16 mouse cellular contexts compared by ENCODE assay signal in genomic region chr17:71204809-71205091, GRCm38 (mm10). TPM values are rescaled to one million over a fixed set of nuclear protein-coding genes. Genes with fewer than 3 reads are reported as not detected.
DNase-seq lines count a peak whose midpoint lies in the region; ATAC-seq and TF ChIP-seq lines count a peak whose summit lies in the region.
"Had no signal": no experiment of that assay in that cellular context is flagged by ENCODE, and none has a peak within 500 bp of the region (broad histone marks: within the 10 kb centered on the region; RNA-seq: fewer than 3 reads in every experiment).

No protein-coding gene starts in this region.

- peaks cover 12% of the 10 kb centered on the region for H3K4me1 ChIP-seq in kidney, postnatal 0 days (replicated peaks; ENCODE audit: insufficient read depth, low read length)
- H3K4me1 ChIP-seq in G1E (ENCODE audit: insufficient read depth, low read depth, low read length), result peaks cover 70% of the 10 kb centered on the region
- H3K4me1 ChIP-seq in liver, embryonic 16.5 days (ENCODE audit: control insufficient read depth, low read depth, low read length), result peaks cover 48% of the 10 kb centered on the region
- H3K4me1 ChIP-seq: embryonic facial prominence, embryonic 15.5 days; forebrain, embryonic 15.5 days had no signal

- no peak overlapping the region for H3K4me2 ChIP-seq in kidney, postnatal 0 days (ENCODE audit: low read length)
- H3K4me2 ChIP-seq in liver, embryonic 16.5 days (ENCODE audit: low read depth, low read length), result peak overlapping the region; percentile 67
- H3K4me2 ChIP-seq: embryonic facial prominence, embryonic 15.5 days; forebrain, embryonic 15.5 days; heart, embryonic 15.5 days; hindbrain, embryonic 14.5 days; kidney, embryonic 15.5 days had no signal

- H3K27me3 ChIP-seq in kidney, postnatal 0 days (ENCODE audit: insufficient read depth, low read length), result no peaks in the 10 kb centered on the region
- H3K27me3 ChIP-seq in G1E (ENCODE audit: insufficient read depth, low read length), result no peaks in the 10 kb centered on the region
- no peaks in the 10 kb centered on the region for H3K27me3 ChIP-seq in liver, embryonic 16.5 days (ENCODE audit: control insufficient read depth, insufficient read depth, low read depth, low read length)
- H3K27me3 ChIP-seq: embryonic facial prominence, embryonic 15.5 days; forebrain, embryonic 15.5 days; heart, embryonic 15.5 days; kidney, embryonic 15.5 days; megakaryocyte, embryonic 14.5 days had no signal

- H3K9me3 ChIP-seq in kidney, postnatal 0 days (replicated peaks; ENCODE audit: low read length), result no peaks in the 10 kb centered on the region
- peaks cover 5% of the 10 kb centered on the region; the same call in 1 of the 2 replicates for H3K9me3 ChIP-seq in G1E (replicated peaks)
- no peaks in the 10 kb centered on the region for H3K9me3 ChIP-seq in liver, embryonic 16.5 days (replicated peaks; ENCODE audit: control insufficient read depth, low read length)
- H3K9me3 ChIP-seq: embryonic facial prominence, embryonic 15.5 days; forebrain, embryonic 15.5 days; kidney, embryonic 15.5 days; megakaryocyte, embryonic 14.5 days had no signal

- TF ChIP-seq CTCF in kidney, postnatal 0 days (IDR thresholded peaks at IDR 0.05; ENCODE audit: low read depth), result no peak
- TF ChIP-seq CTCF in G1E (IDR thresholded peaks at IDR 0.05; ENCODE audit: low read depth, low read length), result no peak

- H3K4me3 ChIP-seq in kidney, postnatal 0 days (replicated peaks; ENCODE audit: low read depth, low read length), result no peak overlapping the region
- H3K4me3 ChIP-seq in G1E (ENCODE audit: low read depth, low read length), result peak overlapping the region; percentile 69
- peak overlapping the region; percentile 58 for H3K4me3 ChIP-seq in liver, embryonic 16.5 days (ENCODE audit: low read depth, low read length)
- H3K4me3 ChIP-seq: embryonic facial prominence, embryonic 15.5 days; forebrain, embryonic 15.5 days; heart, embryonic 15.5 days; kidney, embryonic 15.5 days had no signal

- no peak overlapping the region for H3K9ac ChIP-seq in kidney, postnatal 0 days (ENCODE audit: low read depth, low read length)
- H3K9ac ChIP-seq in liver, embryonic 16.5 days (ENCODE audit: low read depth, low read length), result peak overlapping the region; percentile 53
- H3K9ac ChIP-seq: embryonic facial prominence, embryonic 15.5 days; forebrain, embryonic 15.5 days; heart, embryonic 15.5 days; hindbrain, embryonic 14.5 days; kidney, embryonic 15.5 days had no signal

- H3K27ac ChIP-seq in kidney, postnatal 0 days, result 0 out of 2 replicates have a peak overlapping the region, but pooled peaks have one; percentile 40
- peak overlapping the region; percentile 84 for H3K27ac ChIP-seq in liver, embryonic 16.5 days (ENCODE audit: low read length)
- H3K27ac ChIP-seq: embryonic facial prominence, embryonic 15.5 days; forebrain, embryonic 15.5 days; heart, embryonic 15.5 days; hindbrain, embryonic 14.5 days; kidney, embryonic 15.5 days had no signal

- no peak for DNase-seq in kidney, postnatal 0 days (ENCODE audit: low spot score)
- DNase-seq in kidney, postnatal 10 days, result no peak
- no peak for DNase-seq in G1E (ENCODE audit: low spot score)
- no peak for DNase-seq in layer of hippocampus, postnatal 14 days (ENCODE audit: low spot score in 2 of 2)
- DNase-seq in natural killer cell, adult 2 months (ENCODE audit: low spot score in 2 of 2), result no peak
- no peak for DNase-seq in lung, postnatal 14 days
- DNase-seq: cerebellum, adult 11-12 months; lung, adult 18-20 months had no signal

- WGBS in kidney, postnatal 0 days, result 74% methylated on average over 6 of the region's 6 CpGs
- WGBS in liver, embryonic 16.5 days (ENCODE audit: insufficient replicate concordance), result 47% methylated on average over 6 of the region's 6 CpGs

- no peaks in the 10 kb centered on the region for H3K36me3 ChIP-seq in kidney, postnatal 0 days (ENCODE audit: insufficient read depth, low read length)
- peaks cover 50% of the 10 kb centered on the region for H3K36me3 ChIP-seq in G1E (replicated peaks)
- no peaks in the 10 kb centered on the region; the same call in 1 of the 2 replicates for H3K36me3 ChIP-seq in liver, embryonic 16.5 days (ENCODE audit: control insufficient read depth, insufficient read depth)
- H3K36me3 ChIP-seq: embryonic facial prominence, embryonic 15.5 days; forebrain, embryonic 15.5 days; kidney, embryonic 15.5 days had no signal

- no peak for ATAC-seq in kidney, postnatal 0 days (replicated peaks; ENCODE audit: low FRiP score, low read depth)
- ATAC-seq in G1E (ENCODE audit: extremely low read depth, insufficient number of reproducible peaks, low FRiP score, poor library complexity, severe bottlenecking), result 0 out of 2 replicates have a peak, but pooled peaks have one; percentile 1
- peak; percentile 51 to 59; a peak in 3 of 4 replicates for ATAC-seq in hematopoietic stem cell, adult 5-6 weeks (replicated peaks in 1 of 2; ENCODE audit: insufficient read depth in 1 of 2, low FRiP score in 2 of 2, low TSS enrichment in 1 of 2, low read depth in 1 of 2, poor library complexity in 2 of 2, severe bottlenecking in 2 of 2)
- peak; percentile 7 for ATAC-seq in liver, embryonic 16.5 days (ENCODE audit: low read depth)
- ATAC-seq: forebrain, embryonic 15.5 days had no signal

RNA-seq across cellular contexts. Expression of gene Lpin2, which starts 22.4 kb away (rescaled TPM):
- 45.6 and 47.1 TPM in 2 replicates for polyA plus RNA-seq in kidney, postnatal 0 days (2015; fragmentation: Nextera tagmentation; extraction: Ambion mirVana)
- 112 and 169 TPM in 2 replicates for total RNA-seq in G1E (2014; fragmentation: Nextera tagmentation)
- 147 and 155 TPM in 2 replicates for total RNA-seq in G1E (2017)
- 37.3 and 44.3 TPM in 2 replicates for polyA plus RNA-seq in G1E (2012)
- total RNA-seq in hematopoietic stem cell, adult 5-6 weeks (2017), result 54.8 and 72.9 TPM in 2 replicates
- polyA plus RNA-seq in liver, embryonic 16.5 days (2015; fragmentation: Nextera tagmentation; extraction: Ambion mirVana), result 46.8 and 51.5 TPM in 2 replicates
- total RNA-seq in layer of hippocampus, postnatal 14 days (2021), result 10 to 100 TPM; 76.4 to 83.8 TPM
